Mouse (Mus musculus) MN1 (cell line): ENCODE measurements around the gene Stard9.

Source experiments
- DNase-seq: peaks from one replicate; pipeline ENCODE4 v3.0.0-alpha.2; 2016; ENCODE audit warnings: low spot score

The Stard9 gene

DNA sequence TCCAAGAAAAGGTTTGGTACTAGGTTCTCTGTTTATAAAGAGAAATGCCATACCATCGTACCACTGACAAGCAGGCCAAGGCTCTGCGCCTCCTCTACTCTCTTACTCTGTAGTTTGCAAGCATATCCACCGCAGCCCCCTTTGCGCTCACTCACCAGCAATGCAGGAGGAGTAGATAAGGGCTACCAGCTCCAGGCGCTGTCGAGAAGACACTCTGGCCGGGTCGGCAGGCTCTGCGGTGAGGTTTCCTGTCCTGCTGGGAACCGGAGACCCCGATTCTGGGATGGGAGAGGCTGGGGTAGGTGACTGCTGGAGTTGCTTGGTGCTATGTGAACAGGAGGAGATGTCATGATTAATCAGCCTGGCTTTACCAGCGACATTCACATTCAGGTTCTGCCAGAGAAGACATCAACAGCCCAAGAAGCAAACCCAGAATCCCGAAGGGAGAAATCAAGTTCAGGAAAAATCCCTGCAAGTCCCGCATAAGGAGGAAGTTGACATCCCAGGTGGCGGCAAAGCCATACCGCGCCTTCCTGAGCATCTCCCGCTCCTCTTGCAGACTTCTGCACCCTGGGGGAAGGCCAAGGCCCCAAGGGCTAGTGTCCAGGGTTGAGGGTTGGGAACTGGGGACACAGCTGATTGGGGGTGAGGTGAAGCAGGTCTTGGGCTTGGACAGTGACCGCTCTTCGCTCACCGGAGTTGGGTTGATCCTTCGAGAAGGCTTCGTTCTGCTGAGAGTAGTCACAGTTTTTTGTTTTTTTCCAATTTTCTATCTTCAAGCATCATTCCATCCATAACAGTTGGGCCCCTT is 101.1 kb downstream of the Stard9 start:
- no peak for DNase-seq

DNA sequence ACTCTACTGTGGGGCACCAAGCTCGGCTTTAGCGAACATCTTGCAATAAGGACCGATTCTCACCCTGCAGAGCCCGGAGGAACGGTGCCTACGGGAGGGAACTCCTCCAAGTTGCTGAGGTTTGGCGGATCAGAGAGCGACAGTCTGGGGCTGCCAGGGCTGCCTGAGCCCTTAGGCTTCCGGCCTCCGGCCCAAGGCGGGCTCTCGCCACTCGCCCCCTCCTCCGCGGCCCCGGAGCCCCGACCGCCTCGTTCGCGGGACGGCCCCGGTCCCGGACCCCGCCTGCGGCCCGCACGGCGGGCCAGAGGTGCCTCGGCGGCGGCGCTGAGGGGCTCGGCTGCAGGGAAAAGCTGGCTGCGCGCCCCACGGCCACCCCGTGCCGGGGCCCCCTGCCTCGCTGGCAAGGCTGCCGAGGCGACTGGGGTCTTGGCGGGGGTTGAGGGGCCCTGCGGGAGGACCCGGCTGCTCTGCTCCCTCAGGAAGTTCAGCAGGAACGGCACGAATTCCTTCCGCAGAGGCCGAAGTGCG is 101.8 kb downstream of the Stard9 start:
- DNase-seq = peak; percentile 16

DNA sequence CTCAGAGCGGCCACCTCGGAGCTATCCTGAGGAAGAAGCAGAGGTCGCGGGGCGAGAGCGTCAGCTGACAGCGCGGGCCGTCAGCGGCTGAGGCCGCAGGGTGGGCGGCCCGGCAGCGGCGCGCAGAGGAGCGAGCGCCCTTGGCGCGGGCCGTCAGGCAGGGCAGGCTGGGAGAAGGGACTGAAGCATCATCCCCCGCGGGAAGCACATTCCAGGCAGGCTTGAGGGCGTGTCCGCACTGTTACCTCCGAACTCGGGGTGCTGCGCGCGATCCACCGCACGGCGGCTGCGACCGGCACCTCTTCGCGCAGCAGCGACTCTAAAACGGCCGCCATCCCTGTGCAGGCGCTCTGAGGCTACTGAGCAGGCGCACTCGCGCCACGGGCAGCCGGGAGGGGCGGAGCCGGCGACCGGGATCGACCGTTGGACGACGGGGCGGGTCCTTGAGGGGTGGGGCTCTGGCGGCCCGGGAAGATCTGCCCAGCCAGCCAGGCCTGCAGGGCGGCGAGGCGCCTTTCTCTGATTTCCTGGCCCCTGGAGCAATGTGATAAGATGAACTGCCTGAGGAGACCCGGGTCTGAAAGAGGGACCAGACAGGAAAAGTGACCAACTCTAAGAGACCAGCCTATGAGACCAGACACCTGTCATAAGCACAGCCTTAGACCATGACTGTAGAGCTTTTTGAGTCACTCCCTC is 102.4 kb downstream of the Stard9 start:
- DNase-seq = peak; percentile 93

DNA sequence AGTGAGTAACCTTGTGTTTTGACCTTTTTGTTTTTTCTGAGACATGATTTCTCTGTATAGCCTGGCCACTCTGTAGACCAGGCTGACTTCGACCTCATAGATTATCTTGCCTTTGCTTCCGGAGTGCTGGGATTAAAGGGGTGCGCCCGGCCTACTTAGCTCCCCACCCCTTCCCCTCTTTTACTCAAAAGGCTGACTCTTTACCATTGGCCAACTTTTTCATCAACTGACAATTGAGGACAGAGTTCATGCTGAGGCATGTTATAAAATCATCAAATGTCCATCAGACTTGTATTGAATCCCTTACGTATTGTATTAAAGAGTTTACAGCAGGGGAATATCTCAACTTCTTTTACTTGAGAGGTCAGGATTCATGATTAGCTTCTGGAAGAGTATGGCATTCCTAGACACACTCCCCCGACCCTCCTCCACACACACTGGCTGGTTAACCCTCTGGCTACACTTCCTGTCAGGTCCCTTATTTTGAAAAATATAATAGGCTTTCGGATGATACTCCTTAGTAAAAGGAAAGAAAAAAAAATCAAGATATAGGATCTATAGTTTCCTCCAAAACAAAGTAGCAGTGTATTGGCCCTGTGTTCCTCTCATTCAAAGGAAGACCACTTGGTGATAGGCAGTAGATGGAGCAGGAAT is 103.1 kb downstream of the Stard9 start:
- peak; percentile 11 for DNase-seq

DNA sequence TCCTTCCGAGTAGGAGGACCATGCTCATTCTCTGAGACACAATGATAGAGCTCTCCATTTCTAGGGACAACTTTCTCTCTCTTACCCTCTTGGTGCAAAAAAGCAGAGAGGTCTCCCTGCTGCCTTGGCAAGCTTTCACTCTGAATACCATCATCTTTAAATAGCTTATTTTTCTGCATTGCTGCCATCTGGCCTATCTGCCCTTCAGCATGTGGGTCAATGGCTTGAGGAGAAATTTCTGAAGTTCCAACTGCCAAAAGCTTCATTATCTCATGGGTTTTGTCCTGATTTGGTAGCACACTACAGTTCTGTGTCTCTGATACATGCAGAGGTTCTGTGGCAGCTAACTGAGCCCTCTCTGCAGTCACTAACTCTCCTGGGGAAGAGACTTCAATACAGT is 116.6 kb downstream of the Stard9 start:
- DNase-seq = no peak

DNA sequence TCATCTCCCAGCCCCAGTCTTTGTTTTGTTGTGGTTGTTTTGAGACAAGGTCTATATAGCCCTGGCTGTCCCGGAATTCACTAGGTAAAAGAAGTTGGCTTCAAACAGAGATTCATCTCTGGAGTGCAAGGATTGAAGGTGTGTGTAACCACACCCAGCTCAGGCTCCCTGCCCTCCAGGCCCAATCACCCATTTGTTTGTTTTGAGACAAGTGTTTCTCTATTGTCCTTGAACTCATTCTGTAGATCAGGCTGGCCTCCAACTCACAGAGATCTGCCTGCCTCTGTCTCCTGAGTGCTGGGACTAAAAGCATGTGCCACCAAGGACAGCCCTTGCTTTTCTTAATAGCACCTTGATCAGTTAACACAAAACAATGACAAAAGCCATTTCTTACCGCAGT is 119.1 kb downstream of the Stard9 start:
- no peak for DNase-seq

DNA sequence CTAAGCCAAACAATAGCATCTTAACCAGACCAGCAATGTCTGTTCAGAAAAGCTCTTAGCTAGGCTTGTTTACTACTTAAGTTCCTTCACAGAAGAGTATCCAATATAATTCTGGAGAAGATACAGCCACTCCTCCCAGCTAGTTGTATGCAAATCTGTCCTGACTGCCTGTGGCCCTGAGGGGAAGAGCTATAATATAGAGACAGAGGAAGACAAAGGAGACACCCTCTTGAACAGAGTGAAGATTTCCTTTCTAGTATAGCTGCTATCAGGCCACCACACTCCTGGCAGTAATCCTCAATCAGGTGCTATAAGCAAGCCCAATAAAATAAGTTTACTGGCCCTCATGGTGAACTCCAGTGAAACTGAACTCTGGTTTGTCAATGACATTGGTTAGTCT is 133.0 kb downstream of the Stard9 start:
- no peak for DNase-seq

DNA sequence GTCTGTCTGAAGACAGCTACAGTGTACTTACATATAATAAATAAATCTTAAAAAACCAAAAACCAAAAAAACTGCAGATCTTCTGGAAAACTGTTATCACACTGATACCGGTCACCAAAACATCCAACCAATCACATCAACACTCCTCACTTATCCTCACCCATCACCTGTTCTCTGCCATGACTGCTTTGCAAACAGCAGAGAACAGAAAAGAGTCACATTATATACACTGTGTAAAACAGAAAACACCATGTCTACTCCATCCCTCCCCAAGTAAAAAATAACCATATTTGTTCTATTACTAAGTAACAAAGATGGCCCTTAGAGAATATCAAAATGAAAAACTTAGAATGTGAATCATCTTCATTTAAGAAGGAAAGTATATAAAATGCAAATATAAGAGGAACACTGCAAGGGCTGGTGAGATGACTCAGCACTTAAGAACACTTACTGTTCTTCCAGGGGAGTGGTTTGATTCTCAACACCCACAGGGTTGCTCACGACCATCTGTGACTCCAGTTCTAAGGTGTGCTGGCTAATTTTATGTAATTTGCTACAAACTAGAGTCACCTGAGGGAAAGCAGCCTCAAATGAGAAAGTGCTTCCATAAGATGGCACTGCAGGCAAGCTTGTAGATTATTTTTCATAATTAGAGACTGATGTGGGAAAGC is 141.5 kb downstream of the Stard9 start:
- DNase-seq = no peak
